Mouse (Mus musculus) ovary, adult 18-20 months (tissue): ENCODE measurements around the gene St3gal2.
"Not testable (repeated sequence)": the region's sequence is repeated elsewhere in the genome, so short reads cannot be mapped to it uniquely, and the experiment has no call there.

Experiments
- DNase-seq: peaks from one replicate; pipeline ENCODE4 v3.0.0; 2022; ENCODE audit warnings: low spot score, mixed read lengths

Gene St3gal2

GRCm38 (mm10) chr8:110911576-110912570 lies 7.8 kb upstream of the St3gal2 start:
- DNase-seq, result no peak

DNA sequence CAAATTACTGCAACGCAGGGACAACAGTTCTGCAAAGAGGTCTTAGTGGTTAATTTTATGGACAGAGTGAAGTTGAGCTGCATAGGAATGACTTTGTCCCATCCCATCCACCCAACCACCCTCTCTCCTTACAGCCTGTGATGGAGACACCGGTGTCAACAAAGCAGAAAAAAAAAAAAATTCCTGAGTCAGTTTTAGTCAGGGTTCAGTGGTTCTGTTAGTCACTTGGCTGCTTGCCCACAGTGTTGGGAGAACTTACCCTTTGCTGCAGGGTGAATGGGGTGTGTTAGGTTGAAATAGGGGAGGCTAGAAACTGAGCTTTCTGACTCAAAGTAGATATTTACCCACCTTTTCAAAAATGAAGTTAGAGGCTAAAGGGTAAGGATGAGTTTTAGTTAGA lies 2.3 kb upstream of the St3gal2 start:
- DNase-seq, result no peak

DNA sequence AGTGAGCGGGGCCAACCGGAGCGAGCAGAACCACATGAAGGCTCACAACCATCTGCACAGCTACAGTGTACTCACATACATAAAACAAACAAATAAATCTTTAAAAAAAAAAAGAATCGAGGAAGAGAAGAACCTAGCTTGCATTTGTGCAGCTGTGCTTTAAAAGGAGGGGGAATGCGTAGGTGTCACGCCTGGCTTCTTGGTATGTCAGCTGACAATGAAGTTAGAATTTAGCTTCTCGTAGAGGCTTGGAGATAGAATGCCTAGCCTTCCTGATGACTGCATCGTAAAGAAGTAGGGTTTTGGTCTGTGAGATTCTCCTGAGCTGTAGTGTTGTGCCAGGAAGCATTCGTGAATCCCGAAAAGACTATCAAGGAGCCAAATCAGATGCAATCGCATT lies 1.7 kb upstream of the St3gal2 start:
- no peak for DNase-seq

- no peak for DNase-seq
These were observed 1.3 kb upstream of the St3gal2 start for GRCm38 (mm10) chr8:110918460-110918859.

GRCm38 (mm10) chr8:110920032-110920772 lies 480 bp downstream of the St3gal2 start:
- no peak for DNase-seq

GRCm38 (mm10) chr8:110920773-110921277 lies 1.1 kb downstream of the St3gal2 start:
- no peak for DNase-seq

- peak; percentile 70 for DNase-seq
These were observed 1.9 kb downstream of the St3gal2 start for GRCm38 (mm10) chr8:110921492-110922230.

- DNase-seq, result no peak
These were observed 6.0 kb downstream of the St3gal2 start for GRCm38 (mm10) chr8:110925691-110926140.

GRCm38 (mm10) chr8:110926690-110927089 lies 7.0 kb downstream of the St3gal2 start:
- no peak for DNase-seq

- DNase-seq, result no peak
These were observed 8.7 kb downstream of the St3gal2 start for GRCm38 (mm10) chr8:110928435-110928834.

DNA sequence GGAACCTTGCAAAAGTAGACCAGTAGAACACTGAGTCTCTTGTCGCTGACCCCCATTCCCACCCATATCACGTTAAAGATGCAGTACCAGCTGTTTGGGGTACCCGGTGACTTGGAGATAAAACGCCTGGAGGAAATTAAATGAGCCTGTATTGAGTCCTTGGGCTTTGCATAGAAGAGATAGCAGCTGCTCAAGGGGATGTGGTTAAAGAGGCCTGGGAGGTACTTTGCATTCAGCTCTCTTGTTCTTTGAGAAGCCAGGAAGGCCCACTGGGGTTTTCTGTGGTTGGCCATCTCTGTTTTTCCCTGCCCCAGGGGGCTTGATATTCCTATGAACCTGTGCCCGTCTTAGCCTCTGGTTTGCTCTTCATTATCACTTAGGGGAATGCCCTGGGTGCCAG lies 9.3 kb downstream of the St3gal2 start:
- DNase-seq, result no peak

- not testable (repeated sequence) for DNase-seq
These were observed 9.9 kb downstream of the St3gal2 start for GRCm38 (mm10) chr8:110929672-110930071.

- peak; percentile 83 for DNase-seq
These were observed 11.6 kb downstream of the St3gal2 start for GRCm38 (mm10) chr8:110931176-110931939.

DNA sequence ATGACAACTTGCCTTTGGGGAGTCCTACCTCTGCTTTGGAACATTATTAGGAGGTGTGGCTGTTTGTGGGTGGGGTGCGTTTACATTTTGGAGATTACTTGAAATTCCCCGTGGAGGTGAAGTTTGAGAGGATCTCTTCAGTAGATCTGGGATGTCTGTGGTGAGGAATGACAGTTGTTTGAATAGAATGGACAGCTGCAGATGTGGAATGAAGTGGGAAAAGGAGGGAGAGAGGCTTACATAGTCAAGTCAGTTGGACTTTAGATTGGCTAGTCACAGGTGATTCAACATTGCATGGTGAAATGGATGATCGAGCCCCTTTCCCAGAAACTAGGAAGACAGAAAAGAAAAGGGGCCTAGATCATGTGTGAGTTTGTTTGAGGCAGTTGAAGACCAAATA lies 12.7 kb downstream of the St3gal2 start:
- no peak for DNase-seq

- no peak for DNase-seq
These were observed 13.6 kb downstream of the St3gal2 start for GRCm38 (mm10) chr8:110933272-110933671.

GRCm38 (mm10) chr8:110936217-110936616 lies 16.5 kb downstream of the St3gal2 start:
- DNase-seq, result no peak

DNA sequence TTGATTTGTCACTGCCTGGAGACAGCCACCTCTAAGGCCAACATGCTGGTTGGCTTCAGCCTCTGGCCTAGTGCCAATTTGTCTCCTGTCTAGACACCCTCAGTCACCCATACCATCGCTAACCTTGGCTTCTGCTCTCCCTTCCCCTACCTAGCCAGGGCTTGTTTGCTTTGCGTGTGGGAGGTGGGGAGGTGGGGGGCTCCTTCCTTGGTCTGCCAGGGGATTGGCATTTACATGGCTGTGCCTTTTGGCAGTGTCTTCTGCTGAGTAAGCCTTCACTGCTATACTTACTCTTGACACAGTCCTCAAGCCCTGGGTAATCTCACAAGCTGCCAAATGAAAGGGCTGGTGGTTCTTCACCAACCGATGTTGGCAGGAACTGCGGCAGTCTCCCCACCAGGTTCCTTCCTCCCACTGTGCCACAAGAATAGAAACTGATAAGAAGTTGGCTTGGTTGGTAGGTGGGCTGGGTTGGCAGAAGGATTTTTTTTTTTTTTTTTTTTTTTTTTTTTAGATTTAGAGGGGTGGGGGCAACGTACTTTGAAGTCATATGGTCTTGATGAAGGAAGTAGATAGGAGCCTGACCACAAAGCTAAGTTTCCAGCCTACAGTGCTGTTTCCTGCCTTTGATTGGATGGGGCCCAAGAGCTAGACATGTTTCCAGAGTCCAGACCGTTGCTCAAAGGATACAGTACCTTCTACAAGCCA lies 19.3 kb downstream of the St3gal2 start:
- peak; percentile 50 for DNase-seq

DNA sequence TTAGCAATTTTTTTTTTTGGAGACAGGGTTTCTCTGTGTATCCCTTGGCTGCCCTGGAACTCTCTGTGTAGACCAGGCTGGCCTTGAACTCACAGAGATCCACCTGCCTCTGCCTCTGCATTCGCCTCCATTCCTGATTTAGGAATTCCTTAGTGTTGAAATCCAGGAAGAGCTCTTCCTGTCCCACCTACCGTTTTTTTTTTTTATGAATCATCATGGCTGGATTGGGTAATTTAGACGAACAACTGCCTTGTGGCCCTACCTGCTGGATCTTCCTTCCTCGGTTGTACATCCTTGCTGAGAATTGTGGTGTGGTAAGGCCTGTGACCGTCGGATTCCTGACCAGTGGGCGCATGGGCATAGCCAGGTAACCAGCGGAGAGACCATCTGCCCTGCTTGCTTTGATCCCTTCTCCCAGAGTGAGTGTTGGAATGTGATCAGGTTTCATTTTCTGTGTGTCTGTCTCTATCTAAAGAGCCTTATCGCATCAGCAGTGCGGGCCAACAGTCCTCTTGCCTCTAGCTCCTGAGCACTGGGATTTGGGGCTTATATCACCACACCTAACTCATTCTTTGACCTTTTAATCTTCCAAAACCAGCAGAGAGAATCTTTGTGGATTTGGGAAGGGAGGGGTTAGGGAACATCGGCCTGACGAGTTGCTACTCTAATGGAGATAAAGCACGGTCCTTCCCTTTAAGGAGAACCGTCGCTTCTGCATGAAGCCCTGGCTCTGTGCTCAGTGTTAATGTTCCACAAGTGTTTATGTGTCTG lies 21.1 kb downstream of the St3gal2 start:
- no peak for DNase-seq

GRCm38 (mm10) chr8:110941453-110941948 lies 21.8 kb downstream of the St3gal2 start:
- DNase-seq, result peak; percentile 78
